Mouse (Mus musculus): ENCODE measurements around the gene Myl7.

GRCm38 (mm10) chr11:5892810-5893368 lies 5.7 kb downstream of the Myl7 start:
- no peak for TF ChIP-seq POLR2A (IDR thresholded peaks at IDR 0.05; ENCODE audit: control insufficient read depth, extremely low read depth, insufficient read depth, low read length, poor library complexity)
- TF ChIP-seq CTCF (IDR thresholded peaks at IDR 0.05; ENCODE audit: borderline replicate concordance, control insufficient read depth, extremely low read depth, insufficient read depth, low read length, poor library complexity) = no peak
